Mouse (Mus musculus) bone marrow macrophage, adult 2 months (primary cell): ENCODE data around the gene Rangrf.

ENCODE experiments used
- CTCF ChIP-seq: IDR thresholded peaks from 2 replicates; pipeline ENCODE4 v1.5.1; 2012; ENCODE audit warnings: low read depth, mild to moderate bottlenecking, low read length, moderate library complexity
- POLR2A ChIP-seq: IDR thresholded peaks from 2 replicates; pipeline ENCODE4 v1.6.1; 2012; ENCODE audit warnings: mild to moderate bottlenecking, low read depth, low read length, borderline replicate concordance

DNA sequence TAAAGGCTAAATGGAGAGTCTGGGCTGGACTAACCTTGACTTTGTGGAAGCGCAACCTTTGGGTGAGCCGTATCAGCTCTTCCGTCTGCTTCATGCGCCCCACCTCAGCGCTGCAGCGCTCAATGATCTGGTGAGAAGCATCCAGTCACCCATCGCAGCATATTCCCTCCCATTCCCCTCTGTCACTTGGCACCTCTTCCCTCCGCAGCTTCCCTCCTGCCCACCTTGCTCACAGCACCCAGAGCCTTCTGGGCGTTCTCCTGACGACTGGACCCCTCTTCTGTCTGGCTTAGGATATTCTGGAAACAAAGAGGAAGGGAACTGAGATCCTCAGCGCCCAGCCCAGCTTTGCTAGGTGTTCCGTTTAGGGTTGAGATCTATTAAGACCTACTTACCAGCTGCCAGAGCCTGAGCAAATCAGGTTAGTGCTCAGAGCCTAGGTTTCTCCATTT is 27.4 kb downstream of the Rangrf start:
- TF ChIP-seq POLR2A (no peak), CTCF (no peak)
